Mouse (Mus musculus): ENCODE results near the gene Scrn1. TPM values are rescaled to one million over a fixed set of nuclear protein-coding genes. Genes with fewer than 3 reads are reported as not detected.

The Scrn1 gene
- total and polyA plus RNA-seq, 2 experiments from 2014 or later: 91.7 to 121 TPM

DNA sequence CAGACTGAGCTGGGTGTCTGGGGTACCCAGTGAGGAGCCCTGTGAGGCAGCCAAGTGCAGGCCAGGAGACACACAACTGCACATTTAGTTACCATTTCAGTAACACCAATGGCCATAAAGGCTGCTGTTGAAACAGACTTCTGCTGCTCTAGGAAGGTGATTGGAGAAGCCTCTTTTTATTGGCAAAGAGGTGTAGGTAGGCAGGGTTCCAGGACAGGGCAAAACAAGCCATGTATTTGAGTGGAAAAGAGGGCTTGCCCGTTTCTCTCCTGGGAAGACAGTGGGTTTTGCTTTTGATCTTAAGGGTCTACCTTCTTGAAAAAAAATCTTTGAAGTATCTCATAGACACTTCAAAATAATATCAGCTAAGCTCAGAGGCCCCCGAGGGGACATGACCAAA is 54.0 kb downstream of the Scrn1 start:
- Histone ChIP-seq H3K27ac (no peak overlapping the region), H3K27me3 (ENCODE audit: insufficient read depth, low read length) (no peaks in the 10 kb centered on the region), H3K9ac (replicated peaks; ENCODE audit: low read length) (no peak overlapping the region), H3K36me3 (ENCODE audit: insufficient read depth, low read length) (peaks cover 23% of the 10 kb centered on the region), H3K4me2 (ENCODE audit: low read depth, low read length) (no peak overlapping the region), H3K4me1 (ENCODE audit: insufficient read depth, low read length) (0 out of 2 replicates have a peak, but pooled peaks cover 2% of the 10 kb centered on the region), H3K4me3 (ENCODE audit: low read length) (no peak overlapping the region), H3K9me3 (ENCODE audit: low read length) (no peaks in the 10 kb centered on the region)
- TF ChIP-seq CTCF (IDR thresholded peaks at IDR 0.05; ENCODE audit: low read depth): no peak
- WGBS: 75% methylated on average over 2 of the region's 2 CpGs
- no peak for ATAC-seq
- DNase-seq (ENCODE audit: low spot score): no peak

DNA sequence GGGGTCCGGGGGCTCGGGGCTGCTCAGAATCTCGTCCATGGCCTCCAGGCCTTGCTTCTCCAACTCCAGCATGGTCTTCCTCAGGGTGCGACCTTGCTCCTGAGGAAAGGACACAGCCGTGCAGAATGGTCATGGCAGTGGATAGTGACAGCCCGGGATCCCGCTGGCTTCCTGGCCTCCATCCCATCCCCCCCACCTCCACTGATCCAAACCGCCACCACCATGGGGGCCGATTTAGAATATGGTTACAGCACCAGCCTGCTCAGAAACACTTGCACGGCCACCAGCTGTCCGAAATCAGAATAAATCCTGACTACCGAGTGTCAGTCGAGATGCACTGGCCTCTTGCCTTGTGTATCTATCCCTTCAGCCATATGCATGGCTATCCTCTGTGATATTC is 57.0 kb downstream of the Scrn1 start:
- Histone ChIP-seq H3K9me3 (ENCODE audit: low read length) (no peaks in the 10 kb centered on the region), H3K27ac (peak overlapping the region; percentile 42), H3K4me1 (ENCODE audit: insufficient read depth, low read length) (0 out of 2 replicates have a peak, but pooled peaks cover 3% of the 10 kb centered on the region), H3K9ac (replicated peaks; ENCODE audit: low read length) (no peak overlapping the region), H3K36me3 (ENCODE audit: insufficient read depth, low read length) (peaks cover 21% of the 10 kb centered on the region), H3K4me2 (ENCODE audit: low read depth, low read length) (no peak overlapping the region), H3K27me3 (ENCODE audit: insufficient read depth, low read length) (no peaks in the 10 kb centered on the region), H3K4me3 (ENCODE audit: low read length) (no peak overlapping the region)
- 75% methylated on average over 13 of the region's 13 CpGs for WGBS
- no peak for ATAC-seq
- no peak for TF ChIP-seq CTCF (IDR thresholded peaks at IDR 0.05; ENCODE audit: low read depth)
- DNase-seq (ENCODE audit: low spot score): no peak

DNA sequence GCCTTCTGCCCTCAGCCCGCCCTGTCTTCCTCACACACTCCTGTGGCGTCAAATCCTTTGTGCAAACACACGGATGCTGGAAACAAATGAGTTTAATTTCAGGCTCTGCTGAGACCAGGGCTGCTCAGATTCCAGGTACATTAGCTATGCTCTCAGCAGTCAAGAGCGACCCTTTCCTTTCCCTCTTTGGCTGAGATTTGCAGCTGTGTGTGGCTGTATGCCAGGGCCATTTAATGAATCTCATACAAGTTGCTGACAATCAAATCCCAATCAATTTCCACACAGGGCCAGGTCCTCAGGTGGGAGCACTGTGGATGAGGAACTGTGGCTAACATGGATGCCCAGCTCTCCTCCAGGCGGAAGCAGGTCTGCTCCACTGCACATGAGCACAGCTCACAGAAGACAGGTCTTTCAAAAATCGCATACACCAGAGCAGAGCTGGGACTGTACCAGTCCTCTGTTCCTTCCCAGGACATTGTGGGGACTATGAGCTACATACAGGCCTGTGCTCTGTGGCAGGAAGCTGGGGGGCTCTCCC is 58.0 kb downstream of the Scrn1 start:
- Histone ChIP-seq H3K4me2 (ENCODE audit: low read depth, low read length) (no peak overlapping the region), H3K4me3 (ENCODE audit: low read length) (no peak overlapping the region), H3K4me1 (ENCODE audit: insufficient read depth, low read length) (0 out of 2 replicates have a peak, but pooled peaks cover 3% of the 10 kb centered on the region), H3K27me3 (ENCODE audit: insufficient read depth, low read length) (no peaks in the 10 kb centered on the region), H3K36me3 (ENCODE audit: insufficient read depth, low read length) (0 out of 2 replicates have a peak, but pooled peaks cover 18% of the 10 kb centered on the region), H3K9ac (replicated peaks; ENCODE audit: low read length) (no peak overlapping the region), H3K27ac (peak overlapping the region; percentile 42), H3K9me3 (ENCODE audit: low read length) (no peaks in the 10 kb centered on the region)
- DNase-seq (ENCODE audit: low spot score) (peak; percentile 53), ATAC-seq (peak; percentile 60)
- WGBS: 26% methylated on average over 6 of the region's 6 CpGs
- TF ChIP-seq CTCF (IDR thresholded peaks at IDR 0.05; ENCODE audit: low read depth): no peak

DNA sequence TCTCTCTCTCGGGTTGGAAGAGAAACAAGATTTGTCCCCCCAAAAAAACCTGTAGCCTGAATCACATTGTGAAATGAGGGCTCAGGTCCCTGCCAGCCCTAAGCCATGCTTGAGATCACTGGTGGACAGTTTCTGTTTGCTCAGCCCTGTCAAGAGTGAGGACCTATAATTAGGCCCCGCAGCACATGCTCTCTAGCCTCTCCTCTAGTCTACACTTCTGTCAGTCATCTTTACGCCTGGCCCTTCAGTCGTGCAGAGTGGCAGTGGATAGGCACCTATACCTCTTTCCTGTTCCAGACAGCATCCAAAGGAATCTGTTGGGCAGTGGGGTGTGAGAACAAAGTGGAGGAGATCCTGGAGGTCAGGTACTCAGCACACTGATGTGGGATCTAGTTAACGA is 58.5 kb downstream of the Scrn1 start:
- H3K36me3 ChIP-seq (ENCODE audit: insufficient read depth, low read length): 0 out of 2 replicates have a peak, but pooled peaks cover 18% of the 10 kb centered on the region
- no peaks in the 10 kb centered on the region for H3K27me3 ChIP-seq (ENCODE audit: insufficient read depth, low read length)
- 0 out of 2 replicates have a peak, but pooled peaks cover 3% of the 10 kb centered on the region for H3K4me1 ChIP-seq (ENCODE audit: insufficient read depth, low read length)
- H3K4me3 ChIP-seq (ENCODE audit: low read length): no peak overlapping the region
- 0 out of 2 replicates have a peak, but pooled peaks have one; percentile 1 for ATAC-seq
- peak overlapping the region; percentile 42 for H3K27ac ChIP-seq
- H3K9me3 ChIP-seq (ENCODE audit: low read length): no peaks in the 10 kb centered on the region
- no peak overlapping the region for H3K9ac ChIP-seq (replicated peaks; ENCODE audit: low read length)
- H3K4me2 ChIP-seq (ENCODE audit: low read depth, low read length): no peak overlapping the region
- no peak for TF ChIP-seq CTCF (IDR thresholded peaks at IDR 0.05; ENCODE audit: low read depth)
- 61% methylated on average over 5 of the region's 5 CpGs for WGBS
- DNase-seq (ENCODE audit: low spot score): no peak

DNA sequence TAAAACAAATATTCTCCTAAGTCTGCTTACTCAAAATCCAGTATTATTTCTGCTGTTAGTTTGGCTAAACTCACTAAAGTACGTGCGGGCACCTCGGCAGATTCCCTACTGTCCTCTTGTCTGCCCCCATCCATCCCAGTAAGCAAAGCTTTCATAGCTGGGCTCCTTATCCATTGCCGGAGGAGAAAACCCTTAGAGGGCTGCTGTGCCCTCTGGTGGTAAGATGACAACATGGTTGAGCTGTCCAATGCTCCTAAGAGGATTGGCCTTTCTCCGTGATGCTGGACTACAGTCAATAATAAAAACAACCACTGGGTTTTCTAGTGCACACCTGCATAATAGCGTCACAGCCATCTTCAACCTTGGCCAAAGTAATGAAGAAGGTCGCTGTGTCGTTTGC is 59.3 kb downstream of the Scrn1 start:
- TF ChIP-seq CTCF (IDR thresholded peaks at IDR 0.05; ENCODE audit: low read depth): peak; percentile 87
- no peak overlapping the region for H3K9ac ChIP-seq (replicated peaks; ENCODE audit: low read length)
- no peak overlapping the region for H3K27ac ChIP-seq
- no peak overlapping the region for H3K4me2 ChIP-seq (ENCODE audit: low read depth, low read length)
- H3K36me3 ChIP-seq (ENCODE audit: insufficient read depth, low read length): 0 out of 2 replicates have a peak, but pooled peaks cover 13% of the 10 kb centered on the region
- 0 out of 2 replicates have a peak, but pooled peaks cover 3% of the 10 kb centered on the region for H3K4me1 ChIP-seq (ENCODE audit: insufficient read depth, low read length)
- peak; percentile 49; the same call in 1 of the 2 replicates for ATAC-seq
- DNase-seq (ENCODE audit: low spot score): peak; percentile 84
- H3K27me3 ChIP-seq (ENCODE audit: insufficient read depth, low read length): no peaks in the 10 kb centered on the region
- WGBS: 31% methylated on average over 8 of the region's 8 CpGs
- H3K9me3 ChIP-seq (ENCODE audit: low read length): no peaks in the 10 kb centered on the region
- H3K4me3 ChIP-seq (ENCODE audit: low read length): no peak overlapping the region

DNA sequence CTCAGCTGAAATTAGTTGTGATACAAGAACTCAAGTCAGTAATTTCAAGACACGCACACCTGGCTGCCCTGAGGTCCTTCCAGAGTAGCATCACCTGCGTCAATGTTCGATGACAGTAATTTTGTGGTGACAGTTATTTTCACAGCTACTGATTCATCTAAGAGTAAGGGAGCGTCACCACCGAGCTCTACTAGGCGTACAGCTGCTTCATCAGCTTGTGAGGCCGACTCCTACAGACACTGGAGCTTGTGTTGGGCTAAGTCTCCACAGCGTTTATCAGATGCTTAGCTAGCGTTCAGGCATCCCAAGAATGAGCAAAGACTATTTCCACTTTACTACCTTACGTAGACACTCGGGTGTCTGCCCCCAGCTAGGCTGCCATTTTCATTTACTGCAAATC is 60.0 kb downstream of the Scrn1 start:
- WGBS: 87% methylated on average over 11 of the region's 11 CpGs
- Histone ChIP-seq H3K4me1 (ENCODE audit: insufficient read depth, low read length) (0 out of 2 replicates have a peak, but pooled peaks cover 3% of the 10 kb centered on the region), H3K27ac (no peak overlapping the region), H3K36me3 (ENCODE audit: insufficient read depth, low read length) (0 out of 2 replicates have a peak, but pooled peaks cover 9% of the 10 kb centered on the region), H3K9me3 (ENCODE audit: low read length) (no peaks in the 10 kb centered on the region), H3K4me3 (ENCODE audit: low read length) (no peak overlapping the region), H3K9ac (replicated peaks; ENCODE audit: low read length) (no peak overlapping the region), H3K27me3 (ENCODE audit: insufficient read depth, low read length) (no peaks in the 10 kb centered on the region), H3K4me2 (ENCODE audit: low read depth, low read length) (no peak overlapping the region)
- TF ChIP-seq CTCF (IDR thresholded peaks at IDR 0.05; ENCODE audit: low read depth): no peak
- ATAC-seq: no peak
- no peak for DNase-seq (ENCODE audit: low spot score)

DNA sequence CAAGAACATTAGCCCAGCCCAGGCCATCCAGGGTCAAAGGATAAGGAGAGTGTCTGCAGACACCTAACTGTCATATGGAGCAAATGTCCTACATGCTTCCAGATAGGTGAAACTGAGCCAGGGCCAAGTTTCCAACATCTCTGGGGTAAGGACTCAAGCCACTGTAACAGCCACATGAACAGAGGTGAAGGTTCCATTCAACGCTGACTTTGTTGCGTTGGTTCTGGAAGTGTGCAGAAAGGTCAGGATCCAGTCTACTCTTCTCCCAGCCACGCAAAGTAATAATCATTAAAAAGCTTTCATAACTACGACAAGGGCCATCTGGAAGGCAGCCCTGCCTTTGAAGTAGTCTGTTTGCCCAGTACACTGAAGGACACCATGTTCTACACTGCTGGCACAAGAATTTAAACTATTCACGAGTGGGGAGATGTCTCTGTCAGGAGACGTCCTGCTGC is 63.6 kb downstream of the Scrn1 start:
- H3K27ac ChIP-seq: no peak overlapping the region
- H3K9me3 ChIP-seq (ENCODE audit: low read length): no peaks in the 10 kb centered on the region
- 0 out of 2 replicates have a peak, but pooled peaks cover 3% of the 10 kb centered on the region for H3K4me1 ChIP-seq (ENCODE audit: insufficient read depth, low read length)
- no peak overlapping the region for H3K9ac ChIP-seq (replicated peaks; ENCODE audit: low read length)
- 85% methylated on average over 6 of the region's 6 CpGs for WGBS
- ATAC-seq (no peak), DNase-seq (ENCODE audit: low spot score) (no peak)
- no peak overlapping the region for H3K4me3 ChIP-seq (ENCODE audit: low read length)
- no peaks in the 10 kb centered on the region for H3K27me3 ChIP-seq (ENCODE audit: insufficient read depth, low read length)
- H3K36me3 ChIP-seq (ENCODE audit: insufficient read depth, low read length): no peaks in the 10 kb centered on the region
- H3K4me2 ChIP-seq (ENCODE audit: low read depth, low read length): no peak overlapping the region
- TF ChIP-seq CTCF (IDR thresholded peaks at IDR 0.05; ENCODE audit: low read depth): no peak
